Mouse (Mus musculus): ENCODE results near the gene Mdn1.

DNA sequence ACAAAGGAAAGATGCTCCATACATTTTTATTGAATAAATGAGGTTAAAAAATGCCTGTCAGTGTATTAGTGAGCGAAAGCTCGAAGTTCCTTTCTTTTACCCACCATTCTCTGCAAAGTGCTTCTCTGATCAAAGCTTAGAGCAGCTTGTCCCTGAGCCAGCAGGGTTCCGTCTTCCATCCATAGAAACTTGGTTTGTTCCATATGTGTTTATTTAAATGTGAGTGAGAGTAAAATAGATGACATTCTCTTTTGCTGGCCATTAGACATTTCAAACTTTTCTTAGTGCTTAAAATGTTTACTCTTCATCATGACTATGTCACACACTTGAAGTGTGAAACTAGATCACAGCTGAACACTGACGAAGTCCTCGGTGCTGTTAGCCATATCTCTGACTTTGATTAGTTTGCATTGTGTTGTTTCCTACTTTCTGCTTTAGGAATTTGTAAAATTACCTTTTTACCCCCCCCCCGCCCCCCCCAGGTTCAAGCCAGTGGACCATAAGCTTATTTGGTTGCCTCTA, 26.2 kb downstream of the Mdn1 start:
- TF ChIP-seq POLR2A (IDR thresholded peaks at IDR 0.05; ENCODE audit: control insufficient read depth, extremely low read depth, insufficient read depth, low read length, poor library complexity) = no peak
- TF ChIP-seq CTCF (IDR thresholded peaks at IDR 0.05; ENCODE audit: borderline replicate concordance, control insufficient read depth, extremely low read depth, insufficient read depth, low read length, poor library complexity) = no peak

All from thymus, adult 2 months (tissue).